Mouse (Mus musculus): ENCODE results near the gene 4930447C04Rik. TPM values are rescaled to one million over a fixed set of nuclear protein-coding genes. Genes with fewer than 3 reads are reported as not detected.

4930447C04Rik gene
- total RNA-seq (2015) (0.13 and 0.59 TPM in 2 replicates), total RNA-seq (2017) (0.59 TPM in 1 of 2 replicates, not detected in the other)

GRCm38 (mm10) chr12:72940071-72940821 lies at the start of gene 4930447C04Rik:
Gene 4930447C04Rik, minus strand, starts transcription at chr12:72940774.
- no peak for ATAC-seq (ENCODE audit: poor library complexity, severe bottlenecking)

DNA sequence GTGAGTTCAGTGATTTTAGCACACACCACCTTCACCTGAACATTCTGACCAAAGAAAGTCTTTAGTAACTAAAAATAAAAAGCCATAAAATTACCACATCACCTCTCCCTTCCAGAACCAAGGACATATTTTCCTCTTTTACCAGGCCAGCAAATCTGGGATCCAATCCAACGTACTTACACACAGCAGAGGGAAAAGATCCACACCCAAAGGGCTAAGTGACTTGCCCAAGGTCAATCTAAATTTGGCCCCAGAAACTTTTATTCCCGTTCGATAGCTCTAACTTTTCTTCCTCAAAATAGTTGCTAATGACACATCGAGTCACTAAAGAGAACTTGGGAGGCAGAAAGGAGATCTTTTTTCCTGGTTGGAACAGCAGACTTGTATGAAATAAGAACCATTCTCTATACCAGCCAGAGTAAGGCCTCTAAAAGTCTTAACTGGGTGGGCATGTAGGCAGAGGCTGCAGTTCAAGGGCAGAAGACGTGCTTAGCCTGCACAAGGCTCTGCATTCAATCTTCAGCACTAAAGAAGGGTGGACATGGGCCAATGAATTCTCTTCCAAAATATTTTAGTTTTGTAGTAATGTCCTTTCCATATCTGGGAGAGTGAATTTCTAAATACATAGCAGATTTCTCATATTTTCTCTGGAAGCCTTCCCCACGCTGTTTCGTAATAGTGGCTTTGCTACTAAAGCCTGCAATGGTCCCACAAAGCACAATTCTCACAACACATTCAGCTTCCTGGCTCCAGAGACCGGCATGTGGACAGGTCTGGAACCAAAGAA lies 42.7 kb upstream of the 4930447C04Rik start:
- no peak for ATAC-seq (ENCODE audit: poor library complexity, severe bottlenecking)

DNA sequence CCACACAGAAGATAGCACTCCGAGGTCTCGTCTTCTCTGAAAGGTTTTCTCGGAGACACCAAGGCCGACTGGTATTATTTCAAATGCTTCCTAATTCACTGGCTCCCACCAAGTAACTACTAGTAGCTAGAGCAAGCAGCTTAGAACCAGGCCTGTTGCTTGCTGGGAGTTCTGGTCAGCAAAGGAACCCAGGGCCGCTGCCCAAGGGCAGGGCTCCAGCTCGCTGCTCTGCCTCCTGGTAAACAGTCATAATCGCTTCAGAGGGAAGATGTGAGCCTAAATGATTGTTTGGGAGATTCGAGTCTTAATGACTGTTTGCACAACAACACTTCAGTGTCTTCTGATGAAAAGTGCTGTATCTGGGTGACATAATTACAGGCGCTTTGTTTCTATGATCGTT lies 42.0 kb upstream of the 4930447C04Rik start:
- no peak for ATAC-seq (ENCODE audit: poor library complexity, severe bottlenecking)

DNA sequence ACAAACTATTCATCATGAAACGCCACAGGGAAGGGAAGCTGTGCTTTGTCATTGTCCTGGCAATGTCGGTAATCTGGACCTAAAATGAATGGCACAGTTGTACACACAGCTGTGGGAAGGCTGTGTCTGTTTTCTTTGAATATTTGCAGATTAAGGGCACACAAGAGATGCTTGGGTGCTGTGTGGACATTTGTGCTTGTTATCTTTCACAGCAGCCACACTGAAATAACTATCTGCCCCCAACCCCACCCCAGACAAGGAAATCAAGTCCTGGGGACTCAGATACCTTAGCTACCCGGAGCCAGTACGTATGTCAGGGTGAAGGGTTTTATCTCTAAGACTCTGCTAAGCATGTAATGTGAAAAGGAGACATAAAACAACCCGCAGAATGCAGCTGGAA lies 38.7 kb upstream of the 4930447C04Rik start:
- no peak for ATAC-seq (ENCODE audit: poor library complexity, severe bottlenecking)

DNA sequence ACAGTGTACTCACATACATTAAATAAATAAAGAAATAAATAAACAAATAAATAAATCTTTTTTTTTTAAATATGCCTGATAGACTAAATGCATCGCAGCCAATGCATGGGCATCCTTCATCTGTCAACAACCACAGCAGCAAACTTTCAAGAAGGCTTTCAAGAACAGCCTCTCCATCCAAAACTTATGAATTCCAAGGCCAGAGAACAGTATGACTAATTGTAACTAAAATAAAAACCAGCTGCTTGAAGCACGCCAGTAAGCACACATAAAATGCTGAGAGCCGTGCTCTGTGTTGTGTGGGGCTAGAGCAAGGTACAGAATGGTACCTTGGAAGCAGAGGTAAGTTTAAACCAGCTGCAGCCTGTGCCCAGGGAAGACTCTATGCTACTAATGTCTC lies 37.3 kb upstream of the 4930447C04Rik start:
- ATAC-seq (ENCODE audit: poor library complexity, severe bottlenecking), result no peak

- ATAC-seq (ENCODE audit: poor library complexity, severe bottlenecking), result peak; percentile 91
These were observed 36.1 kb upstream of the 4930447C04Rik start for GRCm38 (mm10) chr12:72976718-72977117.

GRCm38 (mm10) chr12:72976172-72976571 lies 35.6 kb upstream of the 4930447C04Rik start:
- no peak for ATAC-seq (ENCODE audit: poor library complexity, severe bottlenecking)

DNA sequence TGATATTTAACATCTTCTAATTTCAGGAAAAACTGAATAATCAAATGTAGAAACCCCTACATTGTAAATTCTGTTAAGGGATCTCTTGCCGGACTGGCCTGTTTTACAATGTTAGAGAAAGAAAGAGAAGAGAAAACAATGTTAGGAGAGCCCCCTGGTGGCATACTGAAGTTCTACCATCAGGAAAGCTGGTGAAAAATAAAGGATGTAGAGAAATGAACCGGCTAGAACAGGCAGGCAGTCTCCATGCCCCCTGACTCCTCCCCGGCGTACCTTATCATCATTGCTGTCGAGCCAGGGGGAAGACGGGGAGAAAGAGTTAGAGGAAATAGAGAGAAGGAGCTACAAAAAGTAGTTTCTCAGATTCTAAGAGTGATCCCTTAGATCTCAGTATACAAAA lies 32.6 kb upstream of the 4930447C04Rik start:
- peak; percentile 61; the same call in 1 of the 2 replicates for ATAC-seq (ENCODE audit: poor library complexity, severe bottlenecking)

- no peak for ATAC-seq (ENCODE audit: poor library complexity, severe bottlenecking)
These were observed 30.0 kb upstream of the 4930447C04Rik start for GRCm38 (mm10) chr12:72970620-72971019.

- ATAC-seq (ENCODE audit: poor library complexity, severe bottlenecking), result no peak
These were observed 27.0 kb upstream of the 4930447C04Rik start for GRCm38 (mm10) chr12:72967541-72967940.

DNA sequence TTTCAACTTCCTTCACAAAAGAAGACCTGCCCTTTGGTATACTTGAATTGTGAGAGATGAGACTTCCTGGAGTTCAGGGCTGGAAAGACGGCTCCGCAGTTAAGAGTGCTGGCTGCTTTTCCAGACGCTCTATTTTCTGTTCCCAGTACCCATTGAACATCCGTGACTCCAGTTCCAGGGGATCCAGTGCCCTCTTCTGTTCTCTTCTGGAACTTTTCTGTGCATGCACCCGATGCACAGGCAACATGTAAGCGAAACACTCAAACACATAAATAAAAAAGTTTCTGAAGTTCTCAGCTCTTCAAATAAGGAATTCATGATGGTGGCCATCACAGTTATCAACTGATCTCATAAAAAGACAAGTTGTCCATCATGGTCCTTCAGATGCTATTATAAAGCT lies 22.2 kb upstream of the 4930447C04Rik start:
- no peak for ATAC-seq (ENCODE audit: poor library complexity, severe bottlenecking)

DNA sequence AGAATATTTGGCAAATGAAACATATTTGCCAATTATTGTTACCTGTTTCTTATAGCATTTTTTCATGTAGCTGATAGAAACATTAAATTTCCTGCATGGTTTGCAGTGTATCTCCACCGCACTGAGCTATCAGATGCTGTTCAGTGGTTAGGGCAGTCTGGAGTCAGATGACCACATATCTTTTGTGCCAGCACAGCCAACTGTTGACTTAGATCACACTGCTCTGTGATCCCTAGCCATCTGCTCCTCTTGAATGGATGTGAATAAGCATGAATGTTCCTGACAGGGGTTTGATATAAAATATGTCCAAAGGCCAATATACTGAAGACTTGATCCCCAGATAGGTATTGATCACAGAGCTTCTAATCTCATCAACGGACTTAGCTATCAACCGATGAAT lies 17.9 kb upstream of the 4930447C04Rik start:
- no peak for ATAC-seq (ENCODE audit: poor library complexity, severe bottlenecking)

DNA sequence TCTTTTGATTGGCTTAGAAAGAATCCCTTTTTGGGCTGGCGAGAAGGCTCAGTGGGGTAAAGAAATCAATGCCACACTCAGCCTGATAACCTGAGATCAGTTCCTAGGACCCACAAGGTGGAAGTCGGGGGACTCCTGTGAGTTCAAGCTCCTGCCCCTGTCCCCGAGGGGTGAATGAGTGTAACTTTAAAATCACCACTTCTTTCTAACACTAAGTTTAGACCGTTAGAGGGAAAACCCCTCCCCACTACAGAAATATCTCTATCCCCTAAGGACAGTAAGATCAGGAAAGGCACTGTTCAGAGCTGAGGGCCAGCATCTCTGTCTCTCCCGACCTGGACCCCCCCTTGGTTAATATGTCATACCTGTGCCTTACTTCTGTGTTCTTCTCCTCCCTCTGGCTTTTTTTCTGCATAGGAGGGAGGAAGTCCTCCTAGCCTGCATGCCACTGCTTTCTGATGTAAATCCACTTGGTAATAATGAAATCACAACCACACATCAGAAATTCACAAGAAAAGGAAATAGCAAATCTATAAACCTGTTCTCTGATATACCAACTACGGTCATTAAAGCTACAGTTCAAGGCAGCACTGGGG lies 17.4 kb upstream of the 4930447C04Rik start:
- no peak for ATAC-seq (ENCODE audit: poor library complexity, severe bottlenecking)

- no peak for ATAC-seq (ENCODE audit: poor library complexity, severe bottlenecking)
These were observed 14.3 kb upstream of the 4930447C04Rik start for GRCm38 (mm10) chr12:72954906-72955305.

DNA sequence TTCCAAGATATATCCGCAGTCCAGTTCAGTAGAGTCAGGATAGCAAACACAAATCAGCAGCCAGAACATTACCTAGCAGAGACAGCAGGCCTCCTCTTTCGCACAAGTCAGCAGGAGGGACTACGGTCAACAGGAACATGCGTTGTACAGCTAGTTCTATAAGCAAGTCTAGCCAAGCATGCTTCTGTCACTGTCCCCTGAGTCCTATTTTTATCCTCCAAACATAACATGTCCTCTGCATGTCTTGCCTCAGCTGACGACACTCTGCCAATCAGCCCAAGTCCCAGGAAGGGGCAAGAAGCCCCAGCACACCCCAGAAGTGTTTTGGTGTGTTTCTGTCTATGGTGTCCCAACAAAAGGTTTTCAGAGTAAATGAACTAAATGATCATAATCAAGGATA lies 13.3 kb upstream of the 4930447C04Rik start:
- ATAC-seq (ENCODE audit: poor library complexity, severe bottlenecking), result no peak

GRCm38 (mm10) chr12:72953089-72953488 lies 12.5 kb upstream of the 4930447C04Rik start:
- ATAC-seq (ENCODE audit: poor library complexity, severe bottlenecking), result no peak

- ATAC-seq (ENCODE audit: poor library complexity, severe bottlenecking), result no peak
These were observed 6.8 kb upstream of the 4930447C04Rik start for GRCm38 (mm10) chr12:72947335-72947734.

DNA sequence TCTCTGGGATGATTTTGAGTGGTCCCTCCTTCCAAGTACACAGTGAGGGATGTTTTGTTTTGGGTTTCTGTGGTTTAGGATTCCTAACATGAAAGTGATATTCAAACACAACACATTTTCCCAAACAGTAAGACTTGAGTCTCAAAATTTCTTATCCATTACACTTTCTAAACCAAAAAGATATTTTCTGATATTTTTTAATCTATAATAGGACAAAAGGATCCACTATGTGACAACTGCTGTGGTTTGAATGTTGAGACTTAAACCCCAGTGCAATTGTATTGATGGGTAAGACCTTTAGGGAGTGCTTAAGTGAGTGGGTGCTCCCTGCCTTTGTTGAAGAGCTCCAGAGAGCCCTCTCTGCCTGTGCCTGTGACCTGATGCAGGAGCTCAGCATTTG lies 6.2 kb upstream of the 4930447C04Rik start:
- ATAC-seq (ENCODE audit: poor library complexity, severe bottlenecking), result no peak

DNA sequence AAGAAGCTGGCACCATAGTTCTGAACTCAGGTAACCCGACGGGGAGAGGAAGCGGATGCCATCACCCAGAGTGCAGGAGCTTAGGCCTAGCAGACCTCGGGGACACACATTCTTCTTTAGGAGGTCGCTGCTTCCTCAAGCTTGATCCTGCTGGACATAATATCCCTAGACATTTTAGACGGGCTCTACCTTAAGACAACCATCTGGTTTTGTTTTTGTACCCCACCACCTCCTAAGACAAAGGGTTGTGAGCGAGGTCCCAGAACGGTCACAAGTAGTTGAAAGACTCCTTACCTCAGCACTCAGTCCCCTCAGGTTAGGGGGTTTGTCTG lies 5.5 kb upstream of the 4930447C04Rik start:
- no peak for ATAC-seq (ENCODE audit: poor library complexity, severe bottlenecking)

DNA sequence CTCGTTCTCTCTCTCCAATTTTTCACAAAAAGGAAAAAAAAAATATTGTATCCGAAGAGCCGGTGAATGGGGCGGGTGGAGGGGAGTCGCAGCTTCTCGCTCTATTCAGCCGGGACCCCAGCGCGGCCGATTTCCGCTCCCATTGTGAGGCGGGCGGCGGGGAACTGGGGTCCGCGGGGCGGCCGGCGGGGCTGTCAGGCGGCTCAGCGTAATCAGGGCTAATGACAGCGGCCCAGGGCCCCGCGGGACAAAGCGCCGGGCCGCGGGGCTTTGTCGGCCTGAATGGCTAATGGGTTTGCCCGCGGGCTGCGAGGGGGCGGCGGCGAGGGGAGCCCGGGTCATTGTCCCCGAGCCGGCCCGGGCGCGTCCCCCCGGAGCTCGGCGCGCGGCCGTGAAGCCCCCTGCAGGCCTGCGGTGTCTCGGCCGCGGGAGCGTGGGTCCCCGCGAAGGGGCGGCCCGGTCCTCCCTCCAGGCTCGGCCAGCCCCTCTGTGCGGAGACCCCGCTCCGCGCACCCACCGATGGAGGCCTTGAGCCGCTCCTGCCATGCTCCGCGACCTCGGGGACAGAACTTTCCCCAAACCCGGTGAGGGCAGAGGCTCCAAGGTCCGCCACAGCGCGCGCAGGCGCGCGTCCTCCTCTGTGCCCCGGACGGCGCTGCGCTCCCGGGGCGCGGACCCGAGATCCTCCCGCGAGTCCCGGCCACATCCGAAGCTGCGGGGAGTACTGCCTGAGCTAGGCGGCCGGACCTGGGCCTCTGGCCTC lies 4.9 kb upstream of the 4930447C04Rik start:
- ATAC-seq (ENCODE audit: poor library complexity, severe bottlenecking), result no peak
